Mouse (Mus musculus): Measurements from ENCODE around the gene Asna1.

DNA sequence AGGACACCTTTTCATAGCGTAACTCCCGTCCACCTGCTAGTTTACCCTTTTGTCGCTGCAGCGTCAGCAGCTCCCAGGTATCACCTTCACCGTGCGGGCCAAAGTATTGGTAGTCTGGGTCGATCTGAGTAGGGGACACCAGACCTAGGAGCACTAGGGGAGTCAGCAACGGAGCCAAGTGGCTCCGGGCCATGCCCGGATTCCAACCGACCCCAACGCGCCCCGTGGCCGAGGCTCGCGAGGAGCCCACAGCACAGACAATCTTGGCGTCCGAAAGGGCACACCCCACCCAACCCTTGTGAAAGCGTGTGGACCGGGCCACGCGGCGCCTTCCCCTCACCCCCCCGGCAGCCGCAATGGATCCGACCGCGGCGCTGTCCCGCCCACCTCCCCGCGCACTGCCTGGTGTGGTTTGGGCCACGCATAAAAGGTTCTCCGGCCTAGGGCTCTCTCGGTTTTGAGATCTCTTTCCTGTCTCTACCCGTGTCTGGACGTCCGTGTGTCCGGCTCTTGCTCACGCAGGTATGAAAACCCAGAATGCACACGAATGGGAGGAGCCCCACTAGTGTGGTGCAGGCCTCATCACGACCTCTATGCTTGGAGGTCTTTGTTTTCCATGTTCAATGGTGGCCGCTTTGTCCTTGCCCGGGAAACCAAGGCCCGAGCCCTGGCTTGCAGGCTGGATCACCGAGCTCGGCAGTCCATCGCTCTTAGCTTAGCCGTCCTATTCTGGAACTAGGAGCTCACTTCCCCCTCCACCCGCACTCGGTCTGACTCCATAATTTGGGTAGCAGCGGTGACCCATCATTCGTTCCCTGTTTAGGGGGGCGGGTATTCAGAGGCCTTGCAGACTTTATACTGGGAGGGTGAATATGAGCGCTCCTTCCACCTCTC is 55.6 kb downstream of the Asna1 start, which contains the start of the genes Gm49661, Prdx2 and Rnaseh2a:
- TF ChIP-seq CTCF (IDR thresholded peaks at IDR 0.05; ENCODE audit: control insufficient read depth, insufficient read depth, low read length) (0 out of 2 replicates have a peak, but pooled peaks have one; percentile 6), POLR2A (IDR thresholded peaks at IDR 0.05; ENCODE audit: borderline replicate concordance, control insufficient read depth, low read depth, low read length) (peak; percentile 61; the same call in 1 of the 2 replicates)
